Mouse (Mus musculus) ES-Bruce4 (cell line): ENCODE data around the gene Efcab8. TPM values are rescaled to one million over a fixed set of nuclear protein-coding genes. Genes with fewer than 3 reads are reported as not detected.

Experiments used
- H3K27ac ChIP-seq: 2 replicates; pipeline ENCODE4 v1.5.1; 2012; ENCODE audit warnings: low read length, inconsistent platforms; ENCODE audit not compliant: insufficient read depth
- H3K27me3 ChIP-seq: 2 replicates; pipeline ENCODE4 v1.6.1; 2012; ENCODE audit warnings: mild to moderate bottlenecking, low read length, inconsistent platforms; ENCODE audit not compliant: control insufficient read depth, poor library complexity, insufficient read depth, severe bottlenecking
- H3K36me3 ChIP-seq: 2 replicates; pipeline ENCODE4 v1.6.1; 2012; ENCODE audit warnings: inconsistent platforms, mild to moderate bottlenecking, low read length, moderate library complexity; ENCODE audit not compliant: control insufficient read depth, poor library complexity, insufficient read depth, severe bottlenecking
- H3K4me1 ChIP-seq: one replicate; pipeline ENCODE4 v1.8.1; 2011; ENCODE audit warnings: low read length; ENCODE audit not compliant: control insufficient read depth, insufficient read depth
- H3K4me3 ChIP-seq: 2 replicates; pipeline ENCODE4 v1.5.1; 2011; ENCODE audit warnings: low read depth, mild to moderate bottlenecking, low read length
- H3K9ac ChIP-seq: 2 replicates; pipeline ENCODE4 v1.6.1; 2012; ENCODE audit warnings: low read depth, mild to moderate bottlenecking, inconsistent platforms; ENCODE audit not compliant: poor library complexity, severe bottlenecking
- H3K9me3 ChIP-seq: replicated peaks from 2 replicates; pipeline ENCODE4 v1.6.1; 2012; ENCODE audit warnings: mild to moderate bottlenecking, low read length, inconsistent platforms; ENCODE audit not compliant: control insufficient read depth, poor library complexity, insufficient read depth, severe bottlenecking
- CTCF ChIP-seq: IDR thresholded peaks from one replicate; pipeline ENCODE4 v1.8.1; 2011; ENCODE audit warnings: low read depth, low read length
- EP300 ChIP-seq: IDR thresholded peaks from 2 replicates; pipeline ENCODE4 v1.6.1; 2011; ENCODE audit warnings: low read depth, low read length; ENCODE audit not compliant: insufficient read depth
- POLR2A ChIP-seq: IDR thresholded peaks from one replicate; pipeline ENCODE4 v1.8.1; 2011; ENCODE audit warnings: low read length; ENCODE audit not compliant: insufficient read depth
- polyA plus RNA-seq: library from polyadenylated mRNA; stranded (reverse); fragments of >200 nt; gene quantifications from 2 replicates; pipeline ENCODE4 v1.2.4, GENCODE M21; 2011; ENCODE audit warnings: low read depth; ENCODE audit not compliant: missing spikeins, insufficient read depth, insufficient read length

Gene Efcab8
- polyA plus RNA-seq, 1 experiment, result 0.48 TPM

- Histone ChIP-seq H3K27ac (no peak within 1 kb of the TSS), H3K9ac (no peak within 1 kb of the TSS), H3K4me3 (no peak within 1 kb of the TSS), H3K4me1 (no peaks in the 10 kb centered on the region), H3K9me3 (no peaks in the 10 kb centered on the region), H3K36me3 (no peaks in the 10 kb centered on the region), H3K27me3 (no peaks in the 10 kb centered on the region)
- TF ChIP-seq POLR2A (no peak), EP300 (no peak), CTCF (no peak)
Measured at GRCm38 (mm10) chr2:153874745-153875144, 95.0 kb downstream of the Efcab8 start, which contains the start of gene Bpifb2. Gene Bpifb2 (plus strand): TSS chr2:153875045.

Other genes starting within 250 kb of the Efcab8 start
- 11.0 and 11.5 TPM in 2 replicates for gene Nol4l, start 250.0 kb upstream of the Efcab8 start, polyA plus RNA-seq
- 16.5 and 18.0 TPM in 2 replicates for gene Commd7, start 147.2 kb upstream of the Efcab8 start, polyA plus RNA-seq
- 105 and 112 TPM in 2 replicates for gene Dnmt3b, start 130.5 kb upstream of the Efcab8 start, polyA plus RNA-seq
- gene Dnmt3c, start 83.3 kb upstream of the Efcab8 start, polyA plus RNA-seq, result 5.5 and 5.6 TPM in 2 replicates
- gene Mapre1, start 38.7 kb upstream of the Efcab8 start, polyA plus RNA-seq, result 184 and 190 TPM in 2 replicates
- gene Sun5, start 91.2 kb downstream of the Efcab8 start, polyA plus RNA-seq, result not detected in 2 replicates
- gene Bpifb2, start 95.1 kb downstream of the Efcab8 start, polyA plus RNA-seq, result not detected in 2 replicates
- gene Bpifb6, start 120.5 kb downstream of the Efcab8 start, polyA plus RNA-seq, result not detected in 2 replicates
- not detected in 2 replicates for gene Bpifb3, start 138.3 kb downstream of the Efcab8 start, polyA plus RNA-seq
- gene Bpifb4, start 158.3 kb downstream of the Efcab8 start, polyA plus RNA-seq, result not detected in 2 replicates
- not detected in 2 replicates for gene Bpifa6, start 195.0 kb downstream of the Efcab8 start, polyA plus RNA-seq
- gene Bpifa2, start 228.3 kb downstream of the Efcab8 start, polyA plus RNA-seq, result not detected in 2 replicates